Mouse (Mus musculus) intestine, postnatal 0 days (tissue): ENCODE results near the gene Spaca5. TPM values are rescaled to one million over a fixed set of nuclear protein-coding genes. Genes with fewer than 3 reads are reported as not detected.

ENCODE experiments used
- ATAC-seq: fragments of 200-750 bp; cut with Nextera tagmentation; 2 replicates; pipeline ENCODE4 v1.8.0; 2017; ENCODE audit warnings: mild to moderate bottlenecking, moderate TSS enrichment, moderate library complexity
- H3K27ac ChIP-seq: fragments of 300-500 bp; sonication (generic); 2 replicates; pipeline ENCODE4 v1.5.1; 2014; ENCODE audit warnings: mild to moderate bottlenecking, low read depth, low read length, moderate library complexity
- H3K27me3 ChIP-seq: fragments of 300-500 bp; sonication (generic); replicated peaks from 2 replicates; pipeline ENCODE4 v1.6.1; 2014; ENCODE audit warnings: low read length, mixed read lengths; ENCODE audit not compliant: control insufficient read depth, insufficient read depth
- H3K36me3 ChIP-seq: fragments of 300-500 bp; sonication (generic); 2 replicates; pipeline ENCODE4 v1.6.1; 2014; ENCODE audit warnings: mild to moderate bottlenecking, moderate library complexity; ENCODE audit not compliant: control insufficient read depth, insufficient read depth
- H3K4me1 ChIP-seq: fragments of 300-500 bp; sonication (generic); replicated peaks from 2 replicates; pipeline ENCODE4 v1.6.1; 2014; ENCODE audit warnings: antibody characterized with exemption, low read length, mixed read lengths; ENCODE audit not compliant: control insufficient read depth, insufficient read depth
- H3K4me2 ChIP-seq: fragments of 300-500 bp; sonication (generic); replicated peaks from 2 replicates; pipeline ENCODE4 v1.6.1; 2014; ENCODE audit warnings: low read depth, mild to moderate bottlenecking, moderate library complexity
- H3K4me3 ChIP-seq: fragments of 300-500 bp; sonication (generic); 2 replicates; pipeline ENCODE4 v1.5.1; 2014; ENCODE audit warnings: low read depth, low read length
- H3K9ac ChIP-seq: fragments of 300-500 bp; sonication (generic); 2 replicates; pipeline ENCODE4 v1.6.1; 2014; ENCODE audit warnings: mild to moderate bottlenecking, low read depth, low read length
- H3K9me3 ChIP-seq: fragments of 300-500 bp; sonication (generic); 2 replicates; pipeline ENCODE4 v1.6.1; 2016; ENCODE audit warnings: mixed run types; ENCODE audit not compliant: control insufficient read depth
- CTCF ChIP-seq: sonication (generic); IDR thresholded peaks from 2 replicates; pipeline ENCODE4 v1.5.1; 2016; ENCODE audit warnings: low read depth, mild to moderate bottlenecking, control low read depth, antibody characterized with exemption, moderate library complexity
- WGBS: fragments of 180-500 bp; shearing (Covaris S2); extraction: QIAGEN DNeasy Blood & Tissue Kit; methylation state at CpG from one replicate; pipeline ENCODE4 v1.1.7; 2014; 5-methylcytosine and 5-hydroxymethylcytosine counted together
- polyA plus RNA-seq: library from polyadenylated mRNA; unstranded; fragments of >200 nt; fragmentation: Nextera tagmentation; extraction: Ambion mirVana; gene quantifications from 2 replicates; pipeline ENCODE4 v1.2.1, GENCODE M21; 2015

The Spaca5 gene
- polyA plus RNA-seq, 1 experiment from 2014 or later, result not detected

GRCm38 (mm10) chrX:21089867-21090239 is 21.6 kb downstream of the Spaca5 start:
- no peak for ATAC-seq
- Histone ChIP-seq H3K4me3 (no peak overlapping the region), H3K9ac (no peak overlapping the region), H3K36me3 (no peaks in the 10 kb centered on the region), H3K4me1 (no peaks in the 10 kb centered on the region), H3K9me3 (no peaks in the 10 kb centered on the region), H3K27ac (peak overlapping the region; percentile 46; the same call in 1 of the 2 replicates), H3K4me2 (peak overlapping the region; percentile 65), H3K27me3 (no peaks in the 10 kb centered on the region)
- TF ChIP-seq CTCF, result no peak
- WGBS, result 58% methylated on average over 7 of the region's 7 CpGs

GRCm38 (mm10) chrX:21115520-21115919 is 47.3 kb downstream of the Spaca5 start, which contains the start of gene Ssxa1:
TSS of gene Ssxa1 (plus strand) at chrX:21115820.
- ATAC-seq, result no peak
- Histone ChIP-seq H3K9me3 (no peaks in the 10 kb centered on the region), H3K27me3 (no peaks in the 10 kb centered on the region), H3K36me3 (no peaks in the 10 kb centered on the region), H3K27ac (no peak within 1 kb of the TSS), H3K4me3 (no peak within 1 kb of the TSS), H3K4me2 (no peak within 1 kb of the TSS), H3K4me1 (no peaks in the 10 kb centered on the region), H3K9ac (no peak within 1 kb of the TSS)
- WGBS, result 77% methylated on average over 4 of the region's 4 CpGs
- TF ChIP-seq CTCF, result no peak

Other genes with a start within 250 kb of the Spaca5 start
- gene Timp1, start 198.2 kb upstream of the Spaca5 start, polyA plus RNA-seq, result 7.0 and 11.5 TPM in 2 replicates
- 1.8 and 2.1 TPM in 2 replicates for gene Syn1, start 147.4 kb upstream of the Spaca5 start, polyA plus RNA-seq
- gene Cfp, start 136.9 kb upstream of the Spaca5 start, polyA plus RNA-seq, result 3.5 and 4.2 TPM in 2 replicates
- gene Elk1, start 117.8 kb upstream of the Spaca5 start, polyA plus RNA-seq, result 3.7 and 4.1 TPM in 2 replicates
- gene Uxt, start 106.4 kb upstream of the Spaca5 start, polyA plus RNA-seq, result 76.8 and 78.7 TPM in 2 replicates
- gene Zfp182, start 6.1 kb upstream of the Spaca5 start, polyA plus RNA-seq, result 2.6 and 3.2 TPM in 2 replicates
- 0.24 and 0.52 TPM in 2 replicates for gene Zfp300, start 21.1 kb downstream of the Spaca5 start, polyA plus RNA-seq
- not detected in 2 replicates for gene Ssxa1, start 47.4 kb downstream of the Spaca5 start, polyA plus RNA-seq
- gene Gm21876, start 107.2 kb downstream of the Spaca5 start, polyA plus RNA-seq, result not detected in 2 replicates